Mouse (Mus musculus) ZHBTc4 (cell line): ENCODE results near the gene Awat1.

ENCODE experiments used
- DNase-seq: peaks from one replicate; pipeline ENCODE4 v3.0.0-alpha.2; 2011; ENCODE audit warnings: low read depth, low spot score

Gene Awat1

GRCm38 (mm10) chrX:100571951-100572350 lies at the start of gene Awat1:
Gene Awat1, plus strand, starts transcription at chrX:100572251.
- no peak for DNase-seq

GRCm38 (mm10) chrX:100524471-100524870 lies 47.6 kb upstream of the Awat1 start, which contains the start of gene Dgat2l6:
Gene Dgat2l6, plus strand, starts transcription at chrX:100524838.
- no peak for DNase-seq

- no peak for DNase-seq
Observed at GRCm38 (mm10) chrX:100556026-100556425, 16.0 kb upstream of the Awat1 start.

GRCm38 (mm10) chrX:100565696-100566095 lies 6.4 kb upstream of the Awat1 start:
- no peak for DNase-seq

GRCm38 (mm10) chrX:100594791-100595190 lies 22.7 kb downstream of the Awat1 start, which contains the start of gene P2ry4:
Gene P2ry4, minus strand, starts transcription at chrX:100594869.
- no peak for DNase-seq

GRCm38 (mm10) chrX:100597439-100597838 lies 25.4 kb downstream of the Awat1 start:
- DNase-seq = peak; percentile 51

- no peak for DNase-seq
Observed at GRCm38 (mm10) chrX:100599755-100600154, 27.7 kb downstream of the Awat1 start.

GRCm38 (mm10) chrX:100605314-100605713 lies 33.3 kb downstream of the Awat1 start, which contains the start of gene Arr3:
Gene Arr3, plus strand, starts transcription at chrX:100605497.
- DNase-seq = no peak

GRCm38 (mm10) chrX:100618488-100618887 lies 46.4 kb downstream of the Awat1 start:
- DNase-seq = no peak

- no peak for DNase-seq
Observed at GRCm38 (mm10) chrX:100621366-100621765, 49.3 kb downstream of the Awat1 start.

GRCm38 (mm10) chrX:100624242-100624641 lies 52.2 kb downstream of the Awat1 start:
- no peak for DNase-seq

- peak; percentile 12 for DNase-seq
Observed at GRCm38 (mm10) chrX:100625146-100625545, 53.1 kb downstream of the Awat1 start.

- DNase-seq = no peak
Observed at GRCm38 (mm10) chrX:100625546-100625801, 53.4 kb downstream of the Awat1 start, which contains the start of gene Kif4. Gene Kif4, plus strand, starts transcription at chrX:100625737.

GRCm38 (mm10) chrX:100625802-100626793 lies 54.0 kb downstream of the Awat1 start, which contains the start of gene Pdzd11:
Gene Pdzd11, minus strand, starts transcription at chrX:100626568.
- DNase-seq = peak; percentile 95
